Mouse (Mus musculus): ENCODE results near the gene Olfr65.

The Olfr65 gene

GRCm38 (mm10) chr7:103903187-103903586 lies at the start of gene Olfr65:
TSS of gene Olfr65 (plus strand) at chr7:103903487.
- DNase-seq = no peak

GRCm38 (mm10) chr7:103854669-103855068 lies 48.6 kb upstream of the Olfr65 start:
- DNase-seq = no peak

GRCm38 (mm10) chr7:103859076-103859475 lies 44.2 kb upstream of the Olfr65 start:
- DNase-seq = no peak

- peak; percentile 34 for DNase-seq
Measured at GRCm38 (mm10) chr7:103860855-103861254, 42.4 kb upstream of the Olfr65 start.

GRCm38 (mm10) chr7:103861531-103861930 lies 41.8 kb upstream of the Olfr65 start:
- DNase-seq = no peak

GRCm38 (mm10) chr7:103865716-103866115 lies 37.6 kb upstream of the Olfr65 start:
- DNase-seq = no peak

- no peak for DNase-seq
Measured at GRCm38 (mm10) chr7:103870667-103871066, 32.6 kb upstream of the Olfr65 start.

- DNase-seq = no peak
Measured at GRCm38 (mm10) chr7:103873064-103873463, 30.2 kb upstream of the Olfr65 start.

GRCm38 (mm10) chr7:103874451-103874850 lies 28.8 kb upstream of the Olfr65 start:
- DNase-seq = no peak

GRCm38 (mm10) chr7:103877093-103877492 lies 26.2 kb upstream of the Olfr65 start:
- DNase-seq = no peak

GRCm38 (mm10) chr7:103886152-103886551 lies 17.1 kb upstream of the Olfr65 start, which contains the start of gene Olfr66:
TSS of gene Olfr66 (minus strand) at chr7:103886252.
- no peak for DNase-seq

GRCm38 (mm10) chr7:103894385-103894784 lies 8.9 kb upstream of the Olfr65 start, which contains the start of gene Olfr64:
TSS of gene Olfr64 (minus strand) at chr7:103894485.
- DNase-seq = no peak

GRCm38 (mm10) chr7:103910047-103910446 lies 6.8 kb downstream of the Olfr65 start:
- DNase-seq = no peak

- DNase-seq = no peak
Measured at GRCm38 (mm10) chr7:103912969-103913511, 9.8 kb downstream of the Olfr65 start.

- DNase-seq = no peak
Measured at GRCm38 (mm10) chr7:103915338-103915737, 12.1 kb downstream of the Olfr65 start.

GRCm38 (mm10) chr7:103928525-103928924 lies 25.2 kb downstream of the Olfr65 start, which contains the start of gene Olfr631:
TSS of gene Olfr631 (plus strand) at chr7:103928825.
- no peak for DNase-seq

- no peak for DNase-seq
Measured at GRCm38 (mm10) chr7:103934264-103934663, 31.0 kb downstream of the Olfr65 start, which contains the start of gene Olfr632. TSS of gene Olfr632 (plus strand) at chr7:103934347.

- DNase-seq = peak; percentile 64
Measured at GRCm38 (mm10) chr7:103942730-103943129, 39.4 kb downstream of the Olfr65 start.

GRCm38 (mm10) chr7:103944137-103944536 lies 40.9 kb downstream of the Olfr65 start, which contains the start of gene Olfr633:
TSS of gene Olfr633 (plus strand) at chr7:103944437.
- DNase-seq = no peak

Data from thymus, postnatal 4 days (tissue).